Mouse (Mus musculus) retina, postnatal 1 day (tissue): Measurements from ENCODE around the gene Il11ra1.
"Not testable (repeated sequence)": the region's sequence is repeated elsewhere in the genome, so short reads cannot be mapped to it uniquely, and the experiment has no call there.

Experiments
- DNase-seq: peaks from one replicate; pipeline ENCODE4 v3.0.0-alpha.2; 2012

The Il11ra1 gene

GRCm38 (mm10) chr4:41699783-41700182 is at the start of gene Il11ra1:
TSS of gene Il11ra1 (plus strand) at chr4:41699989.
- DNase-seq, result not testable (repeated sequence)

DNA sequence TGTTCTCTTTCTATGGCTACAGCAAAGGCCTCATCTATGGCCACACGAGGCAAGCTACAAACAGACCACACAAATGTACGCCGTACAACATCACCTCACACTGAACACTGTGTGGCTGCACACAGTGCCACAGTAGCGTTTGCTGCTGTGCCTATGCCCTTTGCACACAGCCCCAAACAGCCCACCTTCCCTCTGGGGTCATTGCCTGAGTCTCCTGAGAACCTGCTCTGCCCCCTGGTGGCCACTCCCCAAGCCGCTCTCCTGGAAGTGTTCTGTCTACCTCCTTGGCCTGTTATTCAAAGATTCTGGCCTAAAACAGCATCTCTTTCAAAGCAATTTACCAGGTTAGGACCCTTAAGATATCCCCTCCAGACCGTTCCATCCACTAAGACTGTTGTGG is 46.5 kb upstream of the Il11ra1 start:
- DNase-seq, result peak; percentile 88

DNA sequence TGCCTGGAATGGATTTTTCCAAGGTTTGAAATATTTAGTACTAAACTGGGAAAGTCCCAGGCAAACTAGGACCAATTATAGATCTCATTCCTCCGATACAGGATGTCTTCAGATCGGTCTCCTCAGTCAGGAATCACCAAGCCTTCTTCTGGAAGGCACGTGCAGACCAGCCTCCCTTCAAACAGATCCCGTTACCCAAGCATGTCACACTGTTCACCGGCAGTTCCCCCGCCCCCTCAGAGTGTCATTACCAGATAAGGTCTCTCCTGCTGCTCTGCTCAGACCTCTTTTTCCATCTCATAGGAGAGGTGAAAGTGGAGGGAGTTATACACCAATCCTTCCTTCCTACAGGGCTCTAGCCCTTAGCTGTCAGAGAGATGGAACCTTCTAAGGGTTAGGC is 46.1 kb upstream of the Il11ra1 start:
- DNase-seq, result no peak

DNA sequence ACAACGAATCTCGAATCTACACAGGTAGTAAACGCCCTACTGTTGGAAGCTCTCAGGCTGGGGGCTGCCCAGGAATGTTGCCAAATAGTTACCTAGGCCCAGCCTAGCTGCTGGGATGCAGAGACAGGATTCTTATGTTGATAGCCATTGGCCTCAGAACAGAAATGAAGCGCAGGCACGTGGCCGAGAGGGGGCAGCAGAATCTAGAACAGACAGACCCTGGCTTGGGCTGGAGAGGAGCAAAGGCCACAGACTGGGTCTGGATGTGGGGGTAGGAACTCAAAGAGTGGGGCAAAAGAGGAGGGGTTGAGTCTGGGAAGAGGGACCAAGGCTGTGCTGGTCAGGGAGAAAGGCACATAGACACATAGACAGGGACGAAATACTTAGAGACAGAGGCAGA is 45.6 kb upstream of the Il11ra1 start:
- peak; percentile 82 for DNase-seq

DNA sequence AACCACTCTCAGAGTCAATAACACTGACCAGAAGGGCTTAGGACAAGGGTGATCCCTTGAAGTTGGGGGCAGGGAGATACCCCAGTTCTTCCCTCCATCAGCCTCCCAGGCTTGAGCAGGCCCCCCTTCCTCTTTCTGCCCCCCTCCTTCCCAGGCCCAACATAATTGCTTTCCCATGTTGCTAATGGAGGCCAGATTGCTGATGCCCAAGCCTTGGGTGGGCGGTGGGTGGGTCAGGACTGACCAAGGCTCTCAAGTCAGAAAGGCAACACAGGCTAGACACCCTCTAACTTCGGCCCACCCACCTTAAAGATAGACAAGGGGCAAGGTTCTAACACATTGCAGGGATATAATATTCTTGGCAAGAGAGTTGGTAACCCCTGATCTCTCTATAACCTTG is 44.3 kb upstream of the Il11ra1 start:
- DNase-seq, result no peak

GRCm38 (mm10) chr4:41658566-41659384 is 41.0 kb upstream of the Il11ra1 start:
- no peak for DNase-seq

GRCm38 (mm10) chr4:41659556-41659955 is 40.2 kb upstream of the Il11ra1 start:
- no peak for DNase-seq

GRCm38 (mm10) chr4:41660851-41661430 is 38.8 kb upstream of the Il11ra1 start:
- DNase-seq, result peak; percentile 85

DNA sequence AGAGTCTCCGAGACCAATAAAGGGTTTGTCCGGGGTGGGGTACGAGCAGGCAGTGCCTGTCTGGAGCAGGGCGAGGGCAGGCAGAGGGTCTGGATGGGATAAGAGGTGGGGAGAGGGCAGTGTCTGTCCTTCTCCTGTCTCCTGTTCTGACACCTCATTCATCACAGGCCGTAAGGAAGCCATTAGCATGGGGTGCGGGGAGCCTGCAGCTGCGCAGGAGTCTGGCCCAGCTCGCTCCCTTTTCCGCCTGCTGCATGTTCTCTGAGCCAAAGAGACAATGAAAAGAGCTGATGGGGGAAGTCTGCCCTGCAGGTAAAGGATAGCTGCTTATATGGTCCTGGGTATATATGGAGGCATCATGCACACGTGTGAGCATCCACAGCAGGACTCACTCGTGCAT is 37.1 kb upstream of the Il11ra1 start:
- DNase-seq, result no peak

DNA sequence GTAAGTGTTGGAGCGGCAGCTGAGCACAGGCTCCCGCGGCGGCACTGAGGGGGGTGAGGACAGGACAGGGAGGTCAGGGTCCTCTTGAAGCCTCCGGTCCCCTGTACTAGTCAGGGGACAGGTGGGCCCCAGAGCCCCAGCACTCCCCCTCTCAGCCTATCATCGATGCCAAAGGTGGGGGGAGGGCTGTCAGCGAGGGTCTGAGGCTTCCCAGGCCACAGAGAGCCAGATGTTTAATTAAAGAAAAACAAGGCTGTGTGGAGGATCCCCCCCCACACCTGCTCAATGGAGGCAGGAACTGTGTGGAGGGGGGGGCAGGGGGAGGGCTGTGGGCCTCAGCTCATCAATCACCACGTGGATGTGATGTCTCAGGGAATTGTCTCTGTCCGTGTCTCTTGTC is 36.2 kb upstream of the Il11ra1 start:
- no peak for DNase-seq

DNA sequence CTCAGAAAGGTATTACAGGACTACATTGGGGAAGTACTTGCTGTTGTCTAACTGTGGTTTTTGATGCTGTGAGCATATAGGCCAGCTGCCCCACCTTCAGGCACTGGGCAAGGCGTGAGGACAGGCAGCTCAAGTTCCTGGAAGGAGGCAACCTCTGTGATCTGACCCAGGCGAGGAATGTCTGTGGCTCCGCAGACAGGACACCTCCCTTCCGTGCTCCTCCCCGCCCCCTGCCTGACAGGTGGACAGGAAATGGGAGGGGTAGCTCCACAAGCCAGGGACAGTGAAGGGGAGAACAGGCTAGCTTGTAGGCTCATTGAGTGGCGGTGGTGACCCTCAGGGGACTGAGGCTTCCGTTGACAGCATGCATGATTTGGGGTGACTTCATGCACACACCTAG is 35.3 kb upstream of the Il11ra1 start:
- DNase-seq, result no peak

DNA sequence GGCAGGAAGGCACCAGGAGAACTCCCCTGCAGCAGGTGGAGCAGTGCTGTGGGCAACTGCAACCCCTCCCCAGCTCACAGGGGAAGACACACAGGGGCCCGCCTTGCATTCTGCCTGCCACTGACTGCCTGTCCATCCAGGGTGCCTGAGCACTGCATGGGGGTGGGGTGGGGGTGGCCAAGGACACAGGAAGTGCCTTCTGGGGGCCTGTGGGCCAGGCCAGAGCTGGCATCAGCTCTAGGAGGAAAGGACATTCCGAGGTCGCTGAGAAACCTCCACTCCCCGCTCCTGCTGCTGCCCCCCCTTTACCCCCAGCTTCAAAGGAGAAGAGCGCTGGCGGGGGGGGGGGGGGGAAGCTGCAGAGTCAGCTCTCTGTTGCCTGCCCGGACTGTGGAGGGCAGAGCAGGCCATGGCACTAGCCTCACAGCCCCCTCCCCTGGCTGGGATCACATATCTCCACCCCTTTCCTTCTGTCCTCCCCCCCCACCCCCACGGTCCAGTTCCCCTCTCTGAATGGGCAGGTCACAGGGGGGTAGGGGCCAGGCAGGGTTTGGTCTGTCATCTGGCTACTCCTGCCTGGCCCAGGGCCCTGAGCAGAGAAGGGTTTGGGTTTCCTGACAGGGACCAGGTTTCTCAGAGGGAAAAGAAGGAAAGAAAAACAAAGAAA is 34.6 kb upstream of the Il11ra1 start:
- peak; percentile 57 for DNase-seq

- no peak for DNase-seq
These were observed 33.1 kb upstream of the Il11ra1 start for GRCm38 (mm10) chr4:41666646-41667045.

GRCm38 (mm10) chr4:41670836-41671235 is 29.0 kb upstream of the Il11ra1 start:
- no peak for DNase-seq

DNA sequence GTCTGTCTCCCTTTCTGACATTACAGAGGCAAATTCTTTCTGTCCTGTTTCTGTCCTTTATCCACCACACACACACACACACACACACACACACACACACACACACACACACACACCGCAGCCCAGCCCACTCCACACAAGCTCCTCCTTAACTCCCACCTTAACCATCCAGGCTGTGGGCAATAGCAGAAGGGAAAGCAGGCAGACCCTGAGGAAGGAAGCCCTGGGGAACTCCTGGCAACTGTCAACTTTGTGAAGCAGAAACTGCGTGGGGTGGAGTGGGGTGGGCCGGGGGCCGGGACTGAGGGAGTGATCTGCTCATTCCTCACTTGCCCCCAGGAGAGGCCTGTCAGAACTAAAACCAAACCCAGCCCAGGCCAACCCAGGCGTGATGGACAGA is 28.3 kb upstream of the Il11ra1 start:
- no peak for DNase-seq

GRCm38 (mm10) chr4:41671963-41672480 is 27.8 kb upstream of the Il11ra1 start:
- DNase-seq, result peak; percentile 98

GRCm38 (mm10) chr4:41672522-41672963 is 27.2 kb upstream of the Il11ra1 start:
- DNase-seq, result peak; percentile 75

- peak; percentile 77 for DNase-seq
These were observed 26.6 kb upstream of the Il11ra1 start for GRCm38 (mm10) chr4:41673186-41673585.

DNA sequence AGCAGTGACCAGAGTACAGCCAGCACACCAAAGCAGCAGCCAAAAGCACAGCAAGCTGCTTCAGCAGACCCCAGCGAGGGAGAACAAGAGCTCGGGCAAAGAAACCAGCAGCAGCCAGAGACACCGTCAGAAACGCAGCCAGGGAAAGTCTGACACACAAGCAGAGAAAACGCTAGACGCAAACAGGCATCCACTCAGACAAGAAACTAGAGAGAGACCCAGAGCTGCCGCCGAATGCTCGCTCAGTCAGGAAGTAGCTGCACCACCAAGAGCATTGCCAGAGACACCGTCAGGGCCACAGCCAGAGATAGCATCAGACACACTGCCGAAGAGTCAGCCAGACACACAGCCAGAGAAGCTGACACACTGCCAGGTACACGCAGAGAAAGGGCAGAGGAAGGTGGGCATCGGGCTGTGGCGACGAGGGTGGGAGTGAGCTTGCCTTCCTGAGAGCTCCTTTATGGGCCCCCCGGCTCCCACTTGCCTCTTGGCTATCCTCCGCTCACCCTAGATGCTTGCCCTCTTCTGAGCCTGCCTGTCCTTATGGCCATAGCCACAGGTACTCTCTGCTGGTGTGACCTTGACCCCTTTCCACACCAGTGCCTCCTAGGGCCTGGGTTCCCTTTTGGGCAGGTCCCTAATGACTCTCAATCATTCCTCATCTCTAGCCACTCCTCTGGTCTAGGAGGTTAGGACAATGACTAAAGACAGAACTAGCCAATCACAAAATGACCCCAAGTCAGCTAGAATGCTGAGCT is 23.4 kb upstream of the Il11ra1 start:
- DNase-seq, result no peak

DNA sequence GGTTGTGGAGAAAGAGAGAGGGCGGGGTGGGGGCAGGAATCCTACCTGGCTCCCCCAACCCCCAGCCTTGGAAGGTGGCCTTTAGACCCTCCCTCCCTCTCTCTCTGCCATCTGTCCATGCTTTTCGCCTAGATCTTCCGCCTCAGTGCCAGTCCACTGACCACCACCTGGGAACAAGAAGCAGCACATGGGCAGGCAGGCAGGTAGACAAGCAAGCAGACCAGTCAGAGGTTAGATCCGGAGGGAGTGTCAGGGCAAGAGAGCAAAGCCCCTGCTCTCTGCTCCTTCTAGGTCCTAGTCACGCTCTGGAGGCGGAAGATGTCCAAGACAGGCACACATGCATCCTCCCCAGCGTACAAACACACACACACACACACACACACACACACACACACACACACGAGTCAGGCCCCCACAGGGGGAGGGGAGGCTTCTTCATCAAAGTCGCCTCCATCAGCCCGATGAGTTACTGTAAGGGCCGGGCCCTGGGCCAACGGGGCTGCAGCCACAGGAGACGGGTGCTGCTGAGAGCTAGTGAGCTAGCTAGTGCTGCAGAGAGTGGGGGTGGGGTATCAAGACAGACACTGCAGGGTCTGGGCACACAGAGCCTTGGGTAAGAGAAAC is 22.7 kb upstream of the Il11ra1 start:
- DNase-seq, result peak; percentile 82

DNA sequence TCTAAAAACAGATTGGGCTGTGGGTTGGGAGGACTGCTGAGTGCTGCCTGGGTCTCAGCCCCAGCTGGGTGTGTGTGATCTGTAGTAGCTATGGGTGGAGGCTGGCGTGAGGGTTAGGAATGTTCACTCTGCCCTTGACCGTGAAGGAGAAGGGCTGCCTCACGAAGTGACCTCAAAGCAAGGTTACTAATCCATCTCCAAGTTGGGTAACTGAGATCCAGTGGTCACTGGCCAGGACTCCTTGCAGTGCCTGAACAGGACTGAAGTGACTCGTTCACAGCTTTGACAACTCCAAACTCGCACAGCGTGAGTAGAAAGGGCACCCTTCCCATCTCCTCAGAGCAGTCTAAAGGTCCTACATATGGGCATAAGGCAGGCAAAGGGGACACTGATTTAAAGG is 20.9 kb upstream of the Il11ra1 start:
- DNase-seq, result no peak

DNA sequence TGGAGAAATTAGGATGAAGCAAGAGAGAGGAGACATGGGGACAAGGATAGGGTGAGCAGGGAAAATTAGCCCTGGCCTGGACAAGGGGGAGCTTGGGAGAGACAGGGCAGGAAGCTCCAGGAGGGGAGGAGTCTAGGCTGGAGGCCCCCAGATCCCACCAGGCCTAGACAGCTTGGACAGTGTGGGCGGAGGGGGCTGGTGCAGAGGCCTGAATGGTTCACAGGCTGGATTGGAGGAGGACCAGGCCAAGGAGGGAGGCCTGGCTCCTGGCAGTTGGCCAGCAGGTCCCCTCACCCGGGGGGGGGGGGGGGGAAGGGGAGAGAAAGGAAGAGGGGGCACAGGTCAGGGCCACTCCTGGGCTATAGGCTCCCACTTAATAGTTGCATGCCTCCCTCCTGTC is 20.5 kb upstream of the Il11ra1 start:
- DNase-seq, result peak; percentile 65

GRCm38 (mm10) chr4:41681176-41681575 is 18.6 kb upstream of the Il11ra1 start:
- no peak for DNase-seq
